Mouse (Mus musculus) liver, postnatal 0 days (tissue): ENCODE measurements at regions not wholly inside any gene's neighbourhood (a gene's known extent, or its start where the extent isn't known, plus 50 kb on each side); places are given as distances from the start of the nearest gene placed in this dataset.

ENCODE experiments used
- CTCF ChIP-seq: sonication (generic); IDR thresholded peaks from 2 replicates; pipeline ENCODE4 v1.5.1; 2016; ENCODE audit warnings: antibody characterized with exemption, low read depth
- EP300 ChIP-seq: IDR thresholded peaks from 2 replicates; pipeline ENCODE4 v1.6.1; 2016; ENCODE audit warnings: antibody characterized with exemption, low read depth, mild to moderate bottlenecking

DNA sequence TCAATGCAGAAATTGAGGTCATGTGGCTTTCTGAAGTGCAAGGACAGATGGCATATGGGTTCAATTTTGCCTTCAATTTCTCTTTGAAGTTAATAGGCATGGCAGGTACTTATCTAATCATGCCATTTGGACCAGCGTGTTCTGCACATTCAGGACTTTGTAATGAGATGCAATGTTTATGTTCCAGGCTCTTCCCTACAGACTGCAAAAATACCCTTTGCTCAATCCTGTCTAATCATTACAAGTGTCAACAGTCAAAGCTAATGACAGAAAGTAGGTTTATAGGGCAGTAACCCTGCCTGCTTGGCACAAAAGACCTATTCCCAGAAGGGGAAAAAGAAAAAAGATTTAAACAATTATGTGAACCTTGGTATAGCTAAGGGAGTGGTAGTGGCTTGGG lies 96.5 kb downstream of the Gm5426 start:
- TF ChIP-seq CTCF (no peak), EP300 (peak; percentile 89)
